Mouse (Mus musculus): ENCODE measurements at regions not wholly inside any gene's neighbourhood (a gene's known extent, or its start where the extent isn't known, plus 50 kb on each side); places are given as distances from the start of the nearest gene placed in this dataset.

DNA sequence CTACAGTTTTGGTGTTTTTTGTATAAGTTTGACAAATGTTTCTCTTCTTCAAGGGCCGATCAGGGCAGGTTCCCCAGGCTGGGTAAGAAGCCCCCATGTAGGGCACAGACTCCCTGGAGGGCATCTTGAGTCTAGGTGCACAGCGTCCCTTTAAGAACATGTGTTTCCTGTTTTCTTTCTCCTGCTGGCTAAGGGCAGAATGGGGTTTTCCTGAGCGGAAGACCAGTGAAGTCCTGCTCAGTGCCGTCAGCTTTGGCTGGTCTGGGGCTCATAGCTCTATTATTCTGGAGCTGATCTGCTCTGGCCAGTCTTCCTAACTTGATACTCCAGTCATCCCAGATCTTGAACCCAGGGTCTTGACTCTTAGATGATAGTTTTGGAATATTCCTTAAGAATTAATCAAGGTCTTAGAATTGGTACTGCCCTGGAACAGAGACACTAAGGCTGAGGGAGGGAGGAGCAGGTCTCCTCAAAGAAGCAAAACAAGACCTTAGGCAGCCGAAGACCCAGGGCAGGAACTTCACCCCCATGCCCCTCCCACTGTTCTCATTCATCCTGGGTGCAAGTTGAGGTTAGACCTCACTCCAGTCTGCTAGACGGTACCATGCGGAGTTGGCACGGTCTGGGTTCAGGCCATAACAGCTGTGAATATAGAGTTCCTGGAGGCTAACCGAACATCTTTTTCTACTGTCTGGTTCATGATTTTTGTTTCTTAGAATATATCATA lies 70.8 kb upstream of the Haao start:
- WGBS (ENCODE audit: insufficient replicate concordance): 62% methylated on average over 9 of the region's 9 CpGs
- no peak for ATAC-seq (replicated peaks; ENCODE audit: insufficient number of reproducible peaks, low FRiP score, low TSS enrichment)
- H3K4me2 ChIP-seq: no peak overlapping the region
- no peaks in the 10 kb centered on the region for H3K36me3 ChIP-seq (ENCODE audit: control insufficient read depth, insufficient read depth, low read length)
- peaks cover 24% of the 10 kb centered on the region for H3K4me1 ChIP-seq (ENCODE audit: control insufficient read depth, insufficient read depth, low read length)
- no peaks in the 10 kb centered on the region for H3K9me3 ChIP-seq (replicated peaks; ENCODE audit: control insufficient read depth, low read length)
- H3K27ac ChIP-seq (ENCODE audit: low read depth, low read length): peak overlapping the region; percentile 51; the same call in 1 of the 2 replicates
- no peak overlapping the region for H3K9ac ChIP-seq (ENCODE audit: low read depth, low read length)
- no peak overlapping the region for H3K4me3 ChIP-seq (ENCODE audit: low read depth, low read length)
- no peaks in the 10 kb centered on the region for H3K27me3 ChIP-seq (ENCODE audit: control insufficient read depth, insufficient read depth, low read length)

DNA sequence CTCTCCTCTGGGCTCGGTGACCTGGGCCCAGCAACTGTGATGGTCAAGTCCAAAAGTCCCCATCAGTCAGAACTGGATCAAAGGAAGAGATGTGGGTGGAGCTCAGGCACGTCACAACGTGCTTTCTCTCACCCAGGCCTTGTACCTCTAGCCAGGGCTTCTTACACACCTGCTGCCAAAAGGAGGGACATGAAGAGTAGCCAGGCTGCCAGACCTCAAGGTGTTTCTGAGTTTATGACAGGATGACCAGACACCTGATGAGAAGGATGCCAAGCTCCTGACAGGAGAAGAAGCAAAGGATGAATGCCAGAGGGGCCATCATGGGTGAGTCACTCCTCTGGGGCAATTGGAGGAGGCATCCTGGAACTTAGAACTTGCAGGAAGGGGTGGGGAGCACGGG lies 70.0 kb upstream of the Haao start:
- H3K9ac ChIP-seq (ENCODE audit: low read depth, low read length): no peak overlapping the region
- peaks cover 24% of the 10 kb centered on the region for H3K4me1 ChIP-seq (ENCODE audit: control insufficient read depth, insufficient read depth, low read length)
- H3K4me2 ChIP-seq: no peak overlapping the region
- no peak for ATAC-seq (replicated peaks; ENCODE audit: insufficient number of reproducible peaks, low FRiP score, low TSS enrichment)
- no peaks in the 10 kb centered on the region for H3K9me3 ChIP-seq (replicated peaks; ENCODE audit: control insufficient read depth, low read length)
- WGBS (ENCODE audit: insufficient replicate concordance): 65% methylated on average over 4 of the region's 4 CpGs
- H3K4me3 ChIP-seq (ENCODE audit: low read depth, low read length): no peak overlapping the region
- H3K27ac ChIP-seq (ENCODE audit: low read depth, low read length): no peak overlapping the region
- H3K36me3 ChIP-seq (ENCODE audit: control insufficient read depth, insufficient read depth, low read length): no peaks in the 10 kb centered on the region
- no peaks in the 10 kb centered on the region for H3K27me3 ChIP-seq (ENCODE audit: control insufficient read depth, insufficient read depth, low read length)

DNA sequence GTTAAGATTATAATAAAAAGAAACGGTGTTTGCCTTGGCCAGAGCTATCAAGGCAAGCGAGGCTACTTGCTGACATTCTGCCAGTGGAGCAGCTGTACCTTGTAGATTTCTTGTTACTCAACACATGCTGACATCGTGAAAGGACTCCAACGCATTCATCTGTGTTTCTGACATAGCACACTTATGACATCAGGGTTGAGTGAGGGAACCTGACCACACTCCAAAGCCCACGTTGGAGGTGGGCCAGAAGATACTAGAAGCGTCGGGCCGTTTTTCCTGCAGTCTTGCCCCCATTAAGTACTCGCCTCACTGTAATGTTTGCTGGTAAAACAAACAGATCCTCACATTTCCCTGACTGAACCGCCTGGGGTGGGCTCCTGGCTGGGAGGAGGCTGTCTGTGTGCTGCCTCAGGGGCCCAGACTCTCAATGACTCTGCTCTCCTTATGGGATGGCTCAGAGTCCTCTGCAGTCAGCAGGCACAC lies 69.0 kb upstream of the Haao start:
- WGBS (ENCODE audit: insufficient replicate concordance): 14% methylated on average over 10 of the region's 10 CpGs
- Histone ChIP-seq H3K36me3 (ENCODE audit: control insufficient read depth, insufficient read depth, low read length) (no peaks in the 10 kb centered on the region), H3K4me1 (ENCODE audit: control insufficient read depth, insufficient read depth, low read length) (peaks cover 24% of the 10 kb centered on the region), H3K4me2 (no peak overlapping the region), H3K9me3 (replicated peaks; ENCODE audit: control insufficient read depth, low read length) (no peaks in the 10 kb centered on the region), H3K27me3 (ENCODE audit: control insufficient read depth, insufficient read depth, low read length) (no peaks in the 10 kb centered on the region), H3K27ac (ENCODE audit: low read depth, low read length) (peak overlapping the region; percentile 59), H3K4me3 (ENCODE audit: low read depth, low read length) (no peak overlapping the region), H3K9ac (ENCODE audit: low read depth, low read length) (no peak overlapping the region)
- ATAC-seq (replicated peaks; ENCODE audit: insufficient number of reproducible peaks, low FRiP score, low TSS enrichment): peak; percentile 51

DNA sequence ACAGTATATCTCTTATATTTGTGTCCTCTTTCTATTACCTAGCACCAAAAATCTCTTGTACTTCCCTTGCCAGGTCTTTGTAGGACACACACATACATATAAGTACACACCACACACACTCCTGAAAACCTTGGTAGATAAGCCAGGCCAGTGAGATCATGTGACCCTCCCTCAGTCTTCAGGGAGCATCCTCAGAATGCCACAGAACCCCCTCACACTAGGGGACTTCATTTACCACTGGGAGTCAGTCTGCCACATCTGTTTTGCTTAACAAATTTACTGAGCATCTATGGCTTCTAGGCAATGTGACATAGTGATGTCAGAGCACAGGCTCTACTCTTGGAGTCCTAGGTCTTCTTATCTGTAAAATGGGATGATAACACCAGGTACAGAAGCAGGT lies 67.3 kb upstream of the Haao start:
- Histone ChIP-seq H3K4me2 (no peak overlapping the region), H3K27me3 (ENCODE audit: control insufficient read depth, insufficient read depth, low read length) (no peaks in the 10 kb centered on the region), H3K36me3 (ENCODE audit: control insufficient read depth, insufficient read depth, low read length) (no peaks in the 10 kb centered on the region), H3K27ac (ENCODE audit: low read depth, low read length) (no peak overlapping the region), H3K9ac (ENCODE audit: low read depth, low read length) (no peak overlapping the region), H3K9me3 (replicated peaks; ENCODE audit: control insufficient read depth, low read length) (no peaks in the 10 kb centered on the region), H3K4me1 (ENCODE audit: control insufficient read depth, insufficient read depth, low read length) (peaks cover 22% of the 10 kb centered on the region), H3K4me3 (ENCODE audit: low read depth, low read length) (no peak overlapping the region)
- no peak for ATAC-seq (replicated peaks; ENCODE audit: insufficient number of reproducible peaks, low FRiP score, low TSS enrichment)

DNA sequence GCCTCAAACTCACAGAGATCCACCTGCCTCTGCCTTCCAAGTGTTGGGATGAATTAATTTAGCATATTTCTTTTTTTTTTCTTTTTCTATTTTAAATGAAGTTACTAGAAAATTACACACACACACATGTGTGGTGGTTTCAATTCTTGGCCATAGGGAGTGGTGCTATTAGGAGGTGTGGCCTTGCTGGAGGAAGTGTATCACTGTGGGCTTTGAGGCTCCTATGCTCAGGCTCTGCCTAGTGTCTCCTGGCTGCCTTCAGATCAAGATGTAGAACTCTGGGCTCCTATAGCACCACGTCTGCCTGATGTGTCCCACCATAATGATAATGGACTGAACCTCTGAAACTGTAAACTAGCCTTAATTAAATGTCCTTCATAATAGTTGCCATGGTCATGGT lies 66.8 kb upstream of the Haao start:
- Histone ChIP-seq H3K27ac (ENCODE audit: low read depth, low read length) (no peak overlapping the region), H3K9me3 (replicated peaks; ENCODE audit: control insufficient read depth, low read length) (no peaks in the 10 kb centered on the region), H3K4me1 (ENCODE audit: control insufficient read depth, insufficient read depth, low read length) (peaks cover 21% of the 10 kb centered on the region), H3K4me2 (no peak overlapping the region), H3K27me3 (ENCODE audit: control insufficient read depth, insufficient read depth, low read length) (no peaks in the 10 kb centered on the region), H3K9ac (ENCODE audit: low read depth, low read length) (no peak overlapping the region), H3K36me3 (ENCODE audit: control insufficient read depth, insufficient read depth, low read length) (no peaks in the 10 kb centered on the region), H3K4me3 (ENCODE audit: low read depth, low read length) (no peak overlapping the region)
- ATAC-seq (replicated peaks; ENCODE audit: insufficient number of reproducible peaks, low FRiP score, low TSS enrichment): no peak
- WGBS (ENCODE audit: insufficient replicate concordance): 69% methylated on average over 1 of the region's 1 CpGs

DNA sequence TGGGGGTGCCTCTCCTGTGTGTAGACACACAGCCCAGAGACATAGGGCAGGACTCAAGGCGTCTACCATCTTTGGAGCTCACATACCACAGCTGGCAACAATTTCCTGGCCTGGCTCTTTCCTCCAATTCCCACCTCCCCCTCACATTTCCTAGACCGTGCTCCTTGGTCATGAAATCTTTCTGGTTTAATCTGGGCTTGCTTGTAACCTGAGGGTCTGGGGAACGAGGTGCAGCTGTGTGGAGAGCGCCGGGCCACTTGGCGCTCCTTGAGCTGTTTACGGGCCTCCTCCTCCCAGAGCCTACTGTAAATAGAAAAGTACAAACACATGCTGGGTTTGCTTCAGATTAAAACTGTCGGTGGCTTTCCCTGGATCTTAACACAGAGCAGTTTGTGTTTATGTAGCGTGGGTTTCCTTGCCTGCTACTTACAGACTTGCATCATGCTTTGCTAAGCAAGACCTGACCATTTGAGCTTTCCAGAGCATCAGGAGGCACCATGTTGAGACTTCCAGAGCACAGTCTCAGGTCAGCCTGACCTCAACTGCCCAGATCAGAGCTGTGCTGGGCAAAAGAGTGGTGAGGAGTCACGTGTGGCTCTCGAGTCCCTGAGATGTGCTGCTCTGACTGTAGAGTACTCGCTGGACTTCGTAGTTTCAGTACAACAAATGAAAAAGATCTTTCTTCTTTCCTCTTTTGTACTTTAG lies 66.1 kb upstream of the Haao start:
- no peaks in the 10 kb centered on the region for H3K36me3 ChIP-seq (ENCODE audit: control insufficient read depth, insufficient read depth, low read length)
- no peaks in the 10 kb centered on the region for H3K9me3 ChIP-seq (replicated peaks; ENCODE audit: control insufficient read depth, low read length)
- no peak overlapping the region for H3K4me2 ChIP-seq
- 0 out of 2 replicates have a peak overlapping the region, but pooled peaks have one; percentile 2 for H3K27ac ChIP-seq (ENCODE audit: low read depth, low read length)
- no peaks in the 10 kb centered on the region for H3K27me3 ChIP-seq (ENCODE audit: control insufficient read depth, insufficient read depth, low read length)
- no peak overlapping the region for H3K4me3 ChIP-seq (ENCODE audit: low read depth, low read length)
- ATAC-seq (replicated peaks; ENCODE audit: insufficient number of reproducible peaks, low FRiP score, low TSS enrichment): no peak
- no peak overlapping the region for H3K9ac ChIP-seq (ENCODE audit: low read depth, low read length)
- 56% methylated on average over 13 of the region's 13 CpGs for WGBS (ENCODE audit: insufficient replicate concordance)
- H3K4me1 ChIP-seq (ENCODE audit: control insufficient read depth, insufficient read depth, low read length): peaks cover 21% of the 10 kb centered on the region

DNA sequence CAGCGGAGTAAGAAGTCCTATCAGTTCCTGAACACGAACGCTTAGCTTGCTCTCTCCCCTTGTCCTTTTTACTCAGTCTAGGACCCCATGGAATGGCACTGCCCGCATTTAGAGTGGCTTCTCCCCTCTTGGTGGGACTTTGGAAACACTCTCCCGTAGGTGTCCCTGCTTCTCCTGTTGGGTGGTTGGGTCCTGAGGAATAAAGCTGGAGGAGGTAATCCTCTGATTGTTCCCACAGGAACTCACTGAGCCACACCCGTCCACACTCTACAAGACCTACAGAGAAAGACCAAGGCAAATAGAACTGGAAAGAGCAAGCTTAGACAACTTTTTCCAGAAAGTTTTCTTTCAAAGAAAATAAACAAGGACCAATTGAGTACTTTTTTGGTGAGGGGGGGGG lies 64.7 kb upstream of the Haao start:
- ATAC-seq (replicated peaks; ENCODE audit: insufficient number of reproducible peaks, low FRiP score, low TSS enrichment): no peak
- Histone ChIP-seq H3K9me3 (replicated peaks; ENCODE audit: control insufficient read depth, low read length) (no peaks in the 10 kb centered on the region; the same call in 1 of the 2 replicates), H3K9ac (ENCODE audit: low read depth, low read length) (no peak overlapping the region), H3K4me1 (ENCODE audit: control insufficient read depth, insufficient read depth, low read length) (peaks cover 16% of the 10 kb centered on the region), H3K36me3 (ENCODE audit: control insufficient read depth, insufficient read depth, low read length) (no peaks in the 10 kb centered on the region), H3K4me2 (no peak overlapping the region), H3K27me3 (ENCODE audit: control insufficient read depth, insufficient read depth, low read length) (no peaks in the 10 kb centered on the region), H3K4me3 (ENCODE audit: low read depth, low read length) (no peak overlapping the region), H3K27ac (ENCODE audit: low read depth, low read length) (no peak overlapping the region)
- WGBS (ENCODE audit: insufficient replicate concordance): 87% methylated on average over 6 of the region's 6 CpGs

DNA sequence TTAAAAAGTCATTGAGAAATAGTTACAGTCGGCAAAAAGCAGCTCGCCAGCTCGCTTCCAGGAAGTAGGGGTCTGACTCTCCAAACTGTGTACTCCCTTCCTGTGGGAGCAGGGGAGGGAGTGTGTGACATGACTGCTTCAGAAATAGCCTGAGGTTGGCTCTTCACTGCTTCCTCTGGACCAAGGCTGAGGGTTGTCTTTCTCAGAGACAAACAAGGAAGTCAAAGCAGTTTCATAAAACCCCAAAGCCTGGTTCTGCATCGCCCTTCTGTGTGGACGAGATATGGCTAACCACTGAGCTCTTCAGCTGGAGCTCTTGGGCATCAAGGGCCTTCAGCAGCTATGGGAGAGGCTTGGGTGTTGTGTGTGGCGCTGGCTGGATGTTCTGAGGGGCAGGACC lies 61.0 kb upstream of the Haao start:
- Histone ChIP-seq H3K27me3 (ENCODE audit: control insufficient read depth, insufficient read depth, low read length) (no peaks in the 10 kb centered on the region), H3K4me1 (ENCODE audit: control insufficient read depth, insufficient read depth, low read length) (0 out of 2 replicates have a peak, but pooled peaks cover 1% of the 10 kb centered on the region), H3K27ac (ENCODE audit: low read depth, low read length) (no peak overlapping the region), H3K36me3 (ENCODE audit: control insufficient read depth, insufficient read depth, low read length) (no peaks in the 10 kb centered on the region), H3K4me3 (ENCODE audit: low read depth, low read length) (no peak overlapping the region), H3K4me2 (no peak overlapping the region), H3K9ac (ENCODE audit: low read depth, low read length) (no peak overlapping the region), H3K9me3 (replicated peaks; ENCODE audit: control insufficient read depth, low read length) (no peaks in the 10 kb centered on the region; the same call in 1 of the 2 replicates)
- no peak for ATAC-seq (replicated peaks; ENCODE audit: insufficient number of reproducible peaks, low FRiP score, low TSS enrichment)
- 73% methylated on average over 6 of the region's 6 CpGs for WGBS (ENCODE audit: insufficient replicate concordance)
